ENCODE assay signal across 18 mouse cellular contexts in the genomic region with DNA sequence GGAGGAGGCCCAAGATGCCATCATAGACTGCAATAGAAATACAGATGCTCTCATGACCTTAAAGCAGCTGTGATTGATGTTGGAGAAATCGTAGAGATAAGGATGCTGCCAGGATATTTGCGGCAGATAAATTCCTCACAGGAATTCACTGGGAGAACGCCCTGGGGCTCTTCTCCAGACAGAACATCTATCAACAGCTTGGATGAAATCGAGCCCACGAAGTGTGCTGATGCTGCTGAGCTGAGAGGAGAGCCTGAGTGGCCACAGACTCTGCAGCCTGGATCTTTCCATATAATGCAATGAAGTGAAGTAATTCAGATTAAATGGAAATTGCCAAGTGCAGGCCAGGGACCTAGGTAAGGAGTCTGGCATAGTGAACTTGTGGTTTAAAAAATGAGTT. TPM values are rescaled to one million over a fixed set of nuclear protein-coding genes. Genes with fewer than 3 reads are reported as not detected.
DNase-seq lines count a peak whose midpoint lies in the region; ATAC-seq lines count a peak whose summit lies in the region.
"Had no signal": no experiment of that assay in that cellular context is flagged by ENCODE, and none has a peak within 500 bp of the region (broad histone marks: within the 10 kb centered on the region; RNA-seq: fewer than 3 reads in every experiment).

No protein-coding gene starts in this region.

- H3K36me3 ChIP-seq in lung, embryonic 16.5 days (ENCODE audit: control insufficient read depth, insufficient read depth, low read length) = no peaks in the 10 kb centered on the region
- H3K36me3 ChIP-seq: embryonic facial prominence, embryonic 15.5 days; heart, embryonic 13.5 days; hindbrain, embryonic 10.5 days; limb, embryonic 15.5 days had no signal

- intact Hi-C loops in left cerebral cortex, postnatal 10 days (cut with DNase I) = no loop called here

- H3K27me3 ChIP-seq in lung, embryonic 16.5 days (ENCODE audit: control insufficient read depth, insufficient read depth, low read depth, low read length) = no peaks in the 10 kb centered on the region
- H3K27me3 ChIP-seq: embryonic facial prominence, embryonic 15.5 days; forebrain, embryonic 13.5 days; heart, embryonic 13.5 days; limb, embryonic 15.5 days had no signal

- H3K4me3 ChIP-seq in lung, embryonic 16.5 days (ENCODE audit: low read length) = no peak overlapping the region
- H3K4me3 ChIP-seq: embryonic facial prominence, embryonic 15.5 days; forebrain, embryonic 13.5 days; heart, embryonic 13.5 days; hindbrain, embryonic 10.5 days; limb, embryonic 15.5 days had no signal

- 18% methylated on average over 5 of the region's 5 CpGs for WGBS in lung, embryonic 16.5 days

- DNase-seq in adrenal gland, adult 2 months = peak; percentile 19
- no peak for DNase-seq in adrenal gland, adult 8-10 months
- DNase-seq in kidney, adult 9 months = peak; percentile 43
- DNase-seq in kidney, adult 18-20 months = no peak
- DNase-seq in NIH3T3 (ENCODE audit: low read depth) = peak; percentile 27
- DNase-seq in left cerebral cortex, postnatal 10 days (ENCODE audit: extremely low spot score in 1 of 2, low spot score in 2 of 2) = no peak
- DNase-seq in testis, postnatal 14 days (ENCODE audit: low spot score) = no peak
- DNase-seq: cerebellum, postnatal 10 days; gastrocnemius, postnatal 10 days had no signal

- H3K4me1 ChIP-seq in lung, embryonic 16.5 days (replicated peaks; ENCODE audit: control insufficient read depth, insufficient read depth, low read length) = no peaks in the 10 kb centered on the region
- H3K4me1 ChIP-seq: embryonic facial prominence, embryonic 15.5 days; forebrain, embryonic 13.5 days; hindbrain, embryonic 10.5 days; limb, embryonic 15.5 days had no signal

- H3K9me3 ChIP-seq in lung, embryonic 16.5 days (ENCODE audit: control insufficient read depth, low read length) = no peaks in the 10 kb centered on the region
- H3K9me3 ChIP-seq: embryonic facial prominence, embryonic 15.5 days; forebrain, embryonic 13.5 days; heart, embryonic 13.5 days; hindbrain, embryonic 10.5 days; limb, embryonic 15.5 days had no signal

- no peak overlapping the region for H3K9ac ChIP-seq in lung, embryonic 16.5 days (ENCODE audit: low read length)
- H3K9ac ChIP-seq: embryonic facial prominence, embryonic 15.5 days; forebrain, embryonic 13.5 days; heart, embryonic 13.5 days; limb, embryonic 15.5 days had no signal

- peak; percentile 75 for ATAC-seq in lung, embryonic 16.5 days (ENCODE audit: low read depth)
- ATAC-seq: forebrain, embryonic 13.5 days had no signal

- no peak overlapping the region for H3K27ac ChIP-seq in lung, embryonic 16.5 days (ENCODE audit: low read length)
- H3K27ac ChIP-seq: embryonic facial prominence, embryonic 15.5 days; forebrain, embryonic 13.5 days; heart, embryonic 13.5 days; hindbrain, embryonic 10.5 days; kidney, postnatal 0 days; limb, embryonic 15.5 days; macrophage had no signal

- no peak overlapping the region for H3K4me2 ChIP-seq in lung, embryonic 16.5 days (ENCODE audit: low read depth, low read length)
- H3K4me2 ChIP-seq: embryonic facial prominence, embryonic 15.5 days; forebrain, embryonic 13.5 days; heart, embryonic 13.5 days; limb, embryonic 15.5 days had no signal

RNA-seq across cellular contexts. Expression of gene Scp2d1, which starts 42.7 kb away (rescaled TPM):
- not detected for total RNA-seq in adrenal gland, adult 2 months (2021)
- polyA plus RNA-seq in adrenal gland, adult 2 months (2012; rRNA removed) = not detected in 2 replicates
- total RNA-seq in adrenal gland, adult 8-10 months (2022) = not detected
- not detected in 2 replicates for polyA plus RNA-seq in lung, embryonic 16.5 days (2015; fragmentation: Nextera tagmentation; extraction: Ambion mirVana)
- not detected for total RNA-seq in left cerebral cortex, postnatal 10 days (2021)
- total RNA-seq: gastrocnemius, postnatal 10 days had no signal
- polyA plus RNA-seq: embryonic facial prominence, embryonic 15.5 days; forebrain, embryonic 13.5 days; heart, embryonic 13.5 days; hindbrain, embryonic 10.5 days; kidney, postnatal 0 days; limb, embryonic 15.5 days; macrophage; spleen, adult 2 months had no signal

Comparison
In these comparisons a context has a peak if more than half of its experiments do, and no peak if none do; other contexts are left out.
1. DNase-seq: peak in adrenal gland, adult 2 months (single experiment), kidney, adult 9 months (single experiment) and NIH3T3 (single experiment); none in adrenal gland, adult 8-10 months (single experiment), kidney, adult 18-20 months (single experiment), left cerebral cortex, postnatal 10 days (0 of 2) and testis, postnatal 14 days (single experiment).